Mouse (Mus musculus) ES-E14 (cell line): ENCODE measurements around the gene Mblac2.

Experiments
- ZC3H11A ChIP-seq: IDR thresholded peaks from 2 replicates; pipeline ENCODE4 v1.6.1; 2012; ENCODE audit warnings: low read depth, mild to moderate bottlenecking, inconsistent platforms, low read length, borderline replicate concordance
- ZNF384 ChIP-seq: IDR thresholded peaks from 2 replicates; pipeline ENCODE4 v1.6.1; 2012; ENCODE audit warnings: low read depth, low read length, inconsistent platforms

DNA sequence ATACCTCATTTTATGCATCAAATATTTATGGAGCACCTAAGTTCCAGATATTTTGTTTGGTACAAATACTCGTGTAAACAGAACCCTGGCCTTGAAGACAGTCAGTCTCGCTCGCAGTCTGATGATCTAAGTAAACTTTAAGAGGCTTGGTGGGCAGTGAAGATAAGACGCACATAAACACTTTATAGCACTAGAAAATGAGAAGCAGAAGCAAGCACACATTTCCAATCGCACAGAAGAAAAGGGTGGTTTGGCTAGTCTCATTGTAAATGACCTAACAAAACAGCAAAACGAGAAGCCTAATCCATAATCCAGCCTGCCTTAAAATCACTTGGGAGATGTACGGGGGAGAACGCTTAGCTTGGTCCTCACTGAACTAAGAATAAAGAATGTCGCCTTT lies 71.3 kb downstream of the Mblac2 start:
- no peak for TF ChIP-seq ZNF384
- no peak for TF ChIP-seq ZC3H11A
